ENCODE assay signal across 9 mouse cellular contexts in genomic region chr4:135397991-135398390, GRCm38 (mm10). TPM values are rescaled to one million over a fixed set of nuclear protein-coding genes. Genes with fewer than 3 reads are reported as not detected.
DNase-seq lines count a peak whose midpoint lies in the region; ATAC-seq and TF ChIP-seq lines count a peak whose summit lies in the region.
"Had no signal": no experiment of that assay in that cellular context is flagged by ENCODE, and none has a peak within 500 bp of the region (broad histone marks: within the 10 kb centered on the region; RNA-seq: fewer than 3 reads in every experiment).

Gene Ncmap, minus strand, starts transcription at chr4:135398227.

- H3K4me3 ChIP-seq in lung, embryonic 14.5 days (ENCODE audit: low read depth, low read length): peak within 1 kb of the TSS; percentile 41
- H3K4me3 ChIP-seq in forebrain, embryonic 12.5 days (replicated peaks): peak within 1 kb of the TSS; percentile 38
- H3K4me3 ChIP-seq in limb, embryonic 10.5 days: peak within 1 kb of the TSS; percentile 54
- peak within 1 kb of the TSS; percentile 23 for H3K4me3 ChIP-seq in neural tube, embryonic 14.5 days (ENCODE audit: low read depth, low read length)

- H3K36me3 ChIP-seq in lung, embryonic 14.5 days (ENCODE audit: insufficient read depth): no peaks in the 10 kb centered on the region
- H3K36me3 ChIP-seq in forebrain, embryonic 12.5 days (replicated peaks): no peaks in the 10 kb centered on the region
- no peaks in the 10 kb centered on the region for H3K36me3 ChIP-seq in limb, embryonic 10.5 days
- H3K36me3 ChIP-seq in neural tube, embryonic 14.5 days (ENCODE audit: control insufficient read depth, insufficient read depth, low read length): no peaks in the 10 kb centered on the region

- peak within 1 kb of the TSS; percentile 81 for H3K4me2 ChIP-seq in lung, embryonic 14.5 days
- H3K4me2 ChIP-seq in forebrain, embryonic 12.5 days: peak within 1 kb of the TSS; percentile 54
- H3K4me2 ChIP-seq in neural tube, embryonic 14.5 days (ENCODE audit: low read depth, low read length): peak within 1 kb of the TSS; percentile 47

- 2% methylated on average over 29 of the region's 29 CpGs for WGBS in lung, embryonic 14.5 days
- 1% methylated on average over 28 of the region's 29 CpGs for WGBS in forebrain, embryonic 12.5 days
- WGBS in limb, embryonic 10.5 days: under 1% methylated on average over 29 of the region's 29 CpGs
- WGBS in neural tube, embryonic 14.5 days: under 1% methylated on average over 24 of the region's 29 CpGs

- peak; percentile 44; the same call in 1 of the 2 replicates for ATAC-seq in lung, embryonic 14.5 days (ENCODE audit: insufficient read depth)
- ATAC-seq in forebrain, embryonic 12.5 days (ENCODE audit: low FRiP score): no peak
- ATAC-seq in neural tube, embryonic 14.5 days (ENCODE audit: low read depth): no peak

- no peaks in the 10 kb centered on the region for H3K9me3 ChIP-seq in lung, embryonic 14.5 days (ENCODE audit: low read depth, low read length)
- H3K9me3 ChIP-seq in forebrain, embryonic 12.5 days: no peaks in the 10 kb centered on the region
- no peaks in the 10 kb centered on the region for H3K9me3 ChIP-seq in limb, embryonic 10.5 days (replicated peaks)
- H3K9me3 ChIP-seq in neural tube, embryonic 14.5 days (ENCODE audit: control insufficient read depth, low read length): no peaks in the 10 kb centered on the region

- no peak for DNase-seq in lung, embryonic 14.5 days
- no peak for DNase-seq in lung, postnatal 4 days
- DNase-seq in limb, embryonic 10.5 days (ENCODE audit: low spot score): peak; percentile 50
- DNase-seq in gastrocnemius, postnatal 14 days: no peak
- no peak for DNase-seq in cerebellum, adult 11 months
- DNase-seq in urinary bladder, postnatal 10 days (ENCODE audit: low spot score): no peak
- DNase-seq: thymus, postnatal 36 days had no signal

- intact Hi-C loops in gastrocnemius, postnatal 14 days (cut with DNase I; ENCODE audit: low total_unique reads): no loop called here

- no peak within 1 kb of the TSS for H3K27ac ChIP-seq in lung, embryonic 14.5 days (ENCODE audit: low read depth)
- no peak within 1 kb of the TSS for H3K27ac ChIP-seq in forebrain, embryonic 12.5 days
- H3K27ac ChIP-seq in limb, embryonic 10.5 days: peak within 1 kb of the TSS; percentile 44; the same call in 1 of the 2 replicates
- H3K27ac ChIP-seq in neural tube, embryonic 14.5 days (ENCODE audit: low read depth, low read length): no peak within 1 kb of the TSS

- no peak for TF ChIP-seq CTCF in lung, embryonic 14.5 days (IDR thresholded peaks at IDR 0.05; ENCODE audit: low read depth)

- peak within 1 kb of the TSS; percentile 46 for H3K9ac ChIP-seq in lung, embryonic 14.5 days
- H3K9ac ChIP-seq in forebrain, embryonic 12.5 days: peak within 1 kb of the TSS; percentile 12
- peak within 1 kb of the TSS; percentile 34; the same call in 1 of the 2 replicates for H3K9ac ChIP-seq in neural tube, embryonic 14.5 days (replicated peaks; ENCODE audit: low read depth, low read length)

- H3K4me1 ChIP-seq in lung, embryonic 14.5 days (ENCODE audit: insufficient read depth): no peaks in the 10 kb centered on the region
- peaks cover 9% of the 10 kb centered on the region for H3K4me1 ChIP-seq in forebrain, embryonic 12.5 days
- peaks cover 12% of the 10 kb centered on the region for H3K4me1 ChIP-seq in limb, embryonic 10.5 days
- 0 out of 2 replicates have a peak, but pooled peaks cover 7% of the 10 kb centered on the region for H3K4me1 ChIP-seq in neural tube, embryonic 14.5 days (ENCODE audit: control insufficient read depth, insufficient read depth, low read length)

- peaks cover 30% of the 10 kb centered on the region for H3K27me3 ChIP-seq in lung, embryonic 14.5 days (ENCODE audit: insufficient read depth, low read length)
- peaks cover 52% of the 10 kb centered on the region for H3K27me3 ChIP-seq in forebrain, embryonic 12.5 days
- peaks cover 63% of the 10 kb centered on the region for H3K27me3 ChIP-seq in limb, embryonic 10.5 days (ENCODE audit: low read depth, poor library complexity, severe bottlenecking)
- peaks cover 19% of the 10 kb centered on the region for H3K27me3 ChIP-seq in neural tube, embryonic 14.5 days (ENCODE audit: control insufficient read depth, insufficient read depth, low read length)

RNA-seq across cellular contexts. Expression of gene Ncmap, which starts in this region (rescaled TPM):
- polyA plus RNA-seq in lung, embryonic 14.5 days (2014; fragmentation: Nextera tagmentation; extraction: Ambion mirVana): 4.6 and 6.9 TPM in 2 replicates
- polyA plus RNA-seq in forebrain, embryonic 12.5 days (2016; fragmentation: Nextera tagmentation; extraction: Ambion mirVana): 0.63 and 1.1 TPM in 2 replicates
- polyA plus RNA-seq in limb, embryonic 10.5 days (2016; fragmentation: Nextera tagmentation; extraction: Ambion mirVana): 0.35 TPM in 1 of 2 replicates, not detected in the other
- 0.92 and 1.5 TPM in 2 replicates for polyA plus RNA-seq in neural tube, embryonic 14.5 days (2014; fragmentation: Nextera tagmentation; extraction: Ambion mirVana)
- total RNA-seq in gastrocnemius, postnatal 14 days (2021): 10 to 100 TPM in 1 of 2 experiments, 1 to 10 TPM in 1; 5.6 to 19.2 TPM

Comparison
In these comparisons a context has a peak if more than half of its experiments do, and no peak if none do; other contexts are left out.
1. Peak in DNase-seq, H3K4me3 ChIP-seq and H3K27ac ChIP-seq in limb, embryonic 10.5 days; RNA of the gene not detected or under 1 TPM.